Mouse (Mus musculus) brain, embryonic 18.5 days (tissue): Measurements from ENCODE around the gene Supt5.

Experiments
- DNase-seq: peaks from one replicate; pipeline ENCODE4 v3.0.0-alpha.2; 2012; ENCODE audit warnings: low read depth, low spot score

Supt5 gene

GRCm38 (mm10) chr7:28301616-28302433 is 36.7 kb downstream of the Supt5 start, which contains the start of gene Dll3:
Dll3 (minus strand) TSS chr7:28302238.
- DNase-seq, result no peak

GRCm38 (mm10) chr7:28298837-28299625 is 39.5 kb downstream of the Supt5 start:
- no peak for DNase-seq

GRCm38 (mm10) chr7:28294481-28294880 is 44.1 kb downstream of the Supt5 start:
- DNase-seq, result no peak

GRCm38 (mm10) chr7:28290638-28291590 is 47.6 kb downstream of the Supt5 start, which contains the start of gene Selenov:
Selenov (minus strand) TSS chr7:28291186.
- no peak for DNase-seq

GRCm38 (mm10) chr7:28290165-28290564 is 48.4 kb downstream of the Supt5 start:
- no peak for DNase-seq

GRCm38 (mm10) chr7:28280630-28281029 is 57.9 kb downstream of the Supt5 start:
- DNase-seq, result no peak

- DNase-seq, result no peak
Observed at GRCm38 (mm10) chr7:28278279-28278652, 60.3 kb downstream of the Supt5 start.

- DNase-seq, result peak; percentile 78
Observed at GRCm38 (mm10) chr7:28277615-28278278, 60.8 kb downstream of the Supt5 start, which contains the start of gene Eid2b. Eid2b (plus strand) TSS chr7:28277739.

GRCm38 (mm10) chr7:28277237-28277614 is 61.3 kb downstream of the Supt5 start:
- no peak for DNase-seq

GRCm38 (mm10) chr7:28271761-28272160 is 66.8 kb downstream of the Supt5 start:
- no peak for DNase-seq

GRCm38 (mm10) chr7:28269355-28269754 is 69.2 kb downstream of the Supt5 start:
- DNase-seq, result no peak

- DNase-seq, result no peak
Observed at GRCm38 (mm10) chr7:28268576-28268975, 70.0 kb downstream of the Supt5 start.

- no peak for DNase-seq
Observed at GRCm38 (mm10) chr7:28268042-28268531, 70.5 kb downstream of the Supt5 start.

- peak; percentile 82 for DNase-seq
Observed at GRCm38 (mm10) chr7:28267129-28268041, 71.2 kb downstream of the Supt5 start, which contains the start of gene Eid2. Eid2 (plus strand) TSS chr7:28267881.

GRCm38 (mm10) chr7:28265391-28265790 is 73.2 kb downstream of the Supt5 start:
- DNase-seq, result no peak
